Mouse (Mus musculus) kidney, adult 2 months (tissue): Measurements from ENCODE around the gene Fam83f. TPM values are rescaled to one million over a fixed set of nuclear protein-coding genes. Genes with fewer than 3 reads are reported as not detected.

Experiments used
- DNase-seq: peaks from one replicate; pipeline ENCODE4 v3.0.0; 2021
- H3K27ac ChIP-seq: fragments of 200-500 bp; 2 replicates; pipeline ENCODE4 v1.5.1; 2012; ENCODE audit warnings: low read depth, low read length, control low read depth, inconsistent platforms; ENCODE audit not compliant: insufficient read depth
- H3K27me3 ChIP-seq: fragments of 200-500 bp; replicated peaks from 2 replicates; pipeline ENCODE4 v1.6.1; 2012; ENCODE audit warnings: mild to moderate bottlenecking, moderate library complexity, low read length, inconsistent platforms; ENCODE audit not compliant: control insufficient read depth, insufficient read depth
- H3K36me3 ChIP-seq: fragments of 200-500 bp; 2 replicates; pipeline ENCODE4 v1.6.1; 2012; ENCODE audit warnings: mild to moderate bottlenecking, moderate library complexity, low read length, inconsistent platforms; ENCODE audit not compliant: control insufficient read depth, insufficient read depth
- H3K4me1 ChIP-seq: fragments of 200-500 bp; 2 replicates; pipeline ENCODE4 v1.6.1; 2011; ENCODE audit warnings: low read length; ENCODE audit not compliant: control insufficient read depth, insufficient read depth
- H3K4me3 ChIP-seq: fragments of 200-500 bp; 2 replicates; pipeline ENCODE4 v1.5.1; 2011; ENCODE audit warnings: mild to moderate bottlenecking, low read depth, low read length, control low read depth; ENCODE audit not compliant: insufficient read depth
- CTCF ChIP-seq: fragments of 200-500 bp; conservative IDR thresholded peaks from 2 replicates; pipeline ENCODE4 v1.5.1; 2011; ENCODE audit warnings: low read depth, mild to moderate bottlenecking, control low read depth, low read length, moderate library complexity, mixed read lengths; ENCODE audit not compliant: insufficient read depth, insufficient read length
- POLR2A ChIP-seq: fragments of 200-500 bp; IDR thresholded peaks from one replicate; pipeline ENCODE4 v1.6.1; 2011; ENCODE audit warnings: low read depth, low read length, control low read depth
- WGBS: fragments of 180-500 bp; shearing (Covaris S2); methylation state at CpG from one replicate; pipeline ENCODE4 v1.1.7; 2018; 5-methylcytosine and 5-hydroxymethylcytosine counted together
- polyA plus RNA-seq: library from polyadenylated mRNA; depleted of rRNA; stranded (reverse); fragments of >200 nt; gene quantifications from 2 replicates; pipeline ENCODE4 v1.2.3, GENCODE M21; 2012

Fam83f gene
- polyA plus RNA-seq, 1 experiment, result 2.8 TPM

GRCm38 (mm10) chr15:80697564-80697963 is 25.9 kb downstream of the Fam83f start:
- TF ChIP-seq CTCF (no peak), POLR2A (no peak)
- 46% methylated on average over 5 of the region's 5 CpGs for WGBS
- Histone ChIP-seq H3K27ac (no peak overlapping the region), H3K4me3 (no peak overlapping the region), H3K36me3 (no peaks in the 10 kb centered on the region), H3K27me3 (no peaks in the 10 kb centered on the region), H3K4me1 (no peaks in the 10 kb centered on the region)
- no peak for DNase-seq

- no peak for TF ChIP-seq POLR2A
- no peak for TF ChIP-seq CTCF
- H3K4me3 ChIP-seq, result no peak overlapping the region
- no peaks in the 10 kb centered on the region for H3K27me3 ChIP-seq
- peaks cover 8% of the 10 kb centered on the region; the same call in 1 of the 2 replicates for H3K4me1 ChIP-seq
- no peak for DNase-seq
- no peak overlapping the region for H3K27ac ChIP-seq
- H3K36me3 ChIP-seq, result no peaks in the 10 kb centered on the region
- WGBS, result 59% methylated on average over 8 of the region's 8 CpGs
Measured at GRCm38 (mm10) chr15:80701481-80702257, 30.0 kb downstream of the Fam83f start.

- H3K27ac ChIP-seq, result no peak overlapping the region
- 87% methylated on average over 5 of the region's 5 CpGs for WGBS
- H3K36me3 ChIP-seq, result no peaks in the 10 kb centered on the region
- peaks cover 18% of the 10 kb centered on the region for H3K4me1 ChIP-seq
- no peak for DNase-seq
- no peaks in the 10 kb centered on the region for H3K27me3 ChIP-seq
- no peak overlapping the region for H3K4me3 ChIP-seq
- TF ChIP-seq CTCF (no peak), POLR2A (no peak)
Measured at GRCm38 (mm10) chr15:80702910-80703309, 31.3 kb downstream of the Fam83f start.

GRCm38 (mm10) chr15:80703495-80703894 is 31.8 kb downstream of the Fam83f start:
- no peaks in the 10 kb centered on the region for H3K27me3 ChIP-seq
- H3K36me3 ChIP-seq, result no peaks in the 10 kb centered on the region
- no peak overlapping the region for H3K27ac ChIP-seq
- TF ChIP-seq CTCF (no peak), POLR2A (no peak)
- WGBS, result 80% methylated on average over 2 of the region's 2 CpGs
- peaks cover 18% of the 10 kb centered on the region for H3K4me1 ChIP-seq
- no peak overlapping the region for H3K4me3 ChIP-seq
- no peak for DNase-seq

- Histone ChIP-seq H3K27me3 (no peaks in the 10 kb centered on the region), H3K4me3 (no peak overlapping the region), H3K36me3 (no peaks in the 10 kb centered on the region), H3K4me1 (peaks cover 18% of the 10 kb centered on the region), H3K27ac (no peak overlapping the region)
- WGBS, result 7% methylated on average over 7 of the region's 7 CpGs
- peak; percentile 98 for TF ChIP-seq CTCF
- no peak for TF ChIP-seq POLR2A
- peak; percentile 93 for DNase-seq
Measured at GRCm38 (mm10) chr15:80704267-80704666, 32.6 kb downstream of the Fam83f start.

- 24% methylated on average over 18 of the region's 18 CpGs for WGBS
- Histone ChIP-seq H3K27ac (peak overlapping the region; percentile 19; the same call in 1 of the 2 replicates), H3K4me1 (peaks cover 22% of the 10 kb centered on the region), H3K27me3 (no peaks in the 10 kb centered on the region), H3K4me3 (peak overlapping the region; percentile 39), H3K36me3 (no peaks in the 10 kb centered on the region)
- TF ChIP-seq POLR2A (no peak), CTCF (peak; percentile 92)
- DNase-seq, result peak; percentile 91
Measured at GRCm38 (mm10) chr15:80705828-80706549, 34.3 kb downstream of the Fam83f start.

GRCm38 (mm10) chr15:80706596-80706995 is 34.9 kb downstream of the Fam83f start:
- Histone ChIP-seq H3K4me3 (no peak overlapping the region), H3K4me1 (peaks cover 22% of the 10 kb centered on the region), H3K27ac (peak overlapping the region; percentile 24; the same call in 1 of the 2 replicates), H3K27me3 (no peaks in the 10 kb centered on the region), H3K36me3 (no peaks in the 10 kb centered on the region)
- no peak for DNase-seq
- TF ChIP-seq CTCF, result no peak
- no peak for TF ChIP-seq POLR2A
- WGBS, result 3% methylated on average over 11 of the region's 11 CpGs
